Mouse (Mus musculus): Measurements from ENCODE around the gene Cct7. TPM values are rescaled to one million over a fixed set of nuclear protein-coding genes. Genes with fewer than 3 reads are reported as not detected.
"Not testable (repeated sequence)": the region's sequence is repeated elsewhere in the genome, so short reads cannot be mapped to it uniquely, and the experiment has no call there.

The Cct7 gene
- polyA plus RNA-seq, 1 experiment from 2014 or later, result 440 TPM

DNA sequence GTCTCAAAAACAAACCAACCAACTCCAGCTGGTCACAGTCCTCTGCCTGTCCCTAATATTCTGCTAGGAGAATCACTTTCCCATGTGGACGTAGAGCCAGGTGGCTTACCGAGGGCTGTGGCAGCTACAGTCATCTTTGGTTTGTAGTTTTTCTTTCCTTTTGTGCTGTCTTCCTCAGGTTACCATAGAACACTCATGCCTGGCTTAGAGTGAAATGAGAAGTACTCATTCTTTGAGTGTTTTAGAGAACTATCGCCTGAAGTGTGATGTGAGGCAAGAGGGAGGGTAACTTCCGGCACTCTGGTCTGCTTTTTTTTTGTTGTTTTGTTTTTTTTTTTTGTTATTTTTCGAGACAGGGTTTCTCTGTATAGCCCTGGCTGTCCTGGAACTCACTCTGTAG lies 17.4 kb upstream of the Cct7 start:
- Histone ChIP-seq H3K4me3 (replicated peaks) (no peak overlapping the region), H3K4me2 (replicated peaks) (no peak overlapping the region), H3K9ac (no peak overlapping the region), H3K27ac (replicated peaks) (no peak overlapping the region), H3K36me3 (peaks cover 11% of the 10 kb centered on the region), H3K9me3 (replicated peaks) (no peaks in the 10 kb centered on the region), H3K4me1 (0 out of 2 replicates have a peak, but pooled peaks cover 6% of the 10 kb centered on the region), H3K27me3 (no peaks in the 10 kb centered on the region)
- ATAC-seq (ENCODE audit: insufficient number of reproducible peaks, low FRiP score, low TSS enrichment, low read depth), result no peak
- WGBS, result 76% methylated on average over 5 of the region's 5 CpGs

DNA sequence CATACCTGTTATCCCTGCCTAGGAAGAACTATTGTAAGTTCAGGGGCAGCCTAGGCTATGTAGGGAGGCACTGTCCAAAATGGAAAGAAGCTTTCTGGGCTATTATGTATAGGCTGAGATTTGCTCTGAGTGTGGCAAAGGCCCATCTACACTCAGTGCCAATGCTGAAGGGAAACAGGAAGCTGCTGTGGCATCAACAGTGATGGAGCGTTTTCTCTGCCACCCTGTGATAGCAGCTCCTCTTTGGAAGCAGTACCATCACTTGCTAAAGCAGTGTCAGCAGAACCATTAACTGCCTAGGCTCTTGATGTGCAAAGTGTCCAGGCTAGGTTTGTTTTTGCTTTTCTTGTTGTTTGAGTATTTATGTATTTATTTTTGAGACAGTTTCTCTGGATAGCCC lies 15.1 kb upstream of the Cct7 start:
- no peaks in the 10 kb centered on the region for H3K9me3 ChIP-seq (replicated peaks)
- no peaks in the 10 kb centered on the region for H3K27me3 ChIP-seq
- peaks cover 33% of the 10 kb centered on the region for H3K36me3 ChIP-seq
- H3K27ac ChIP-seq (replicated peaks), result no peak overlapping the region
- H3K4me1 ChIP-seq, result 0 out of 2 replicates have a peak, but pooled peaks cover 5% of the 10 kb centered on the region
- no peak overlapping the region for H3K9ac ChIP-seq
- no peak overlapping the region for H3K4me3 ChIP-seq (replicated peaks)
- 89% methylated on average over 1 of the region's 1 CpGs for WGBS
- no peak for ATAC-seq (ENCODE audit: insufficient number of reproducible peaks, low FRiP score, low TSS enrichment, low read depth)
- no peak overlapping the region for H3K4me2 ChIP-seq (replicated peaks)

DNA sequence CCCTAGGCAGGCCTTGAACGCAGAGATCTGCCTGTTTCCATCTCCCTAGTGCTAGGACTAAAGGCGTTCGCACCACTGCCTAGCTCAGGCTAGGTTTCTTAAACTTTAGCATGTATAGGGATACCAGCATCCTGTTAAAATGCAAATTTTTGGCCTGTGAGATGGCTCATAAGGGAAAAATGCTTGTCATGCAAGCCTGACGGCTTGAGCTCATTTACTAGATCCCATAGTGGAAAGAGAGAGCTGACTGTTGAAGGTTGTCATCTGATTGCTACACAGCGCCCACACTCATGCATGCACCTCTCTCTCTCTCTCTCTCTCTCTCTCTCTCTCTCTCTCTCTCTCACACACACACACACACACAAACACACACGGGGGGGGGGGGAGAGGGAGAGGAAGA lies 14.7 kb upstream of the Cct7 start:
- H3K27ac ChIP-seq (replicated peaks), result no peak overlapping the region
- H3K36me3 ChIP-seq, result peaks cover 36% of the 10 kb centered on the region
- no peaks in the 10 kb centered on the region for H3K9me3 ChIP-seq (replicated peaks)
- H3K4me2 ChIP-seq (replicated peaks), result no peak overlapping the region
- no peak for ATAC-seq (ENCODE audit: insufficient number of reproducible peaks, low FRiP score, low TSS enrichment, low read depth)
- no peak overlapping the region for H3K4me3 ChIP-seq (replicated peaks)
- no peaks in the 10 kb centered on the region for H3K27me3 ChIP-seq
- H3K4me1 ChIP-seq, result 0 out of 2 replicates have a peak, but pooled peaks cover 1% of the 10 kb centered on the region
- 83% methylated on average over 5 of the region's 6 CpGs for whole genome bisulfite sequencing
- no peak overlapping the region for H3K9ac ChIP-seq

DNA sequence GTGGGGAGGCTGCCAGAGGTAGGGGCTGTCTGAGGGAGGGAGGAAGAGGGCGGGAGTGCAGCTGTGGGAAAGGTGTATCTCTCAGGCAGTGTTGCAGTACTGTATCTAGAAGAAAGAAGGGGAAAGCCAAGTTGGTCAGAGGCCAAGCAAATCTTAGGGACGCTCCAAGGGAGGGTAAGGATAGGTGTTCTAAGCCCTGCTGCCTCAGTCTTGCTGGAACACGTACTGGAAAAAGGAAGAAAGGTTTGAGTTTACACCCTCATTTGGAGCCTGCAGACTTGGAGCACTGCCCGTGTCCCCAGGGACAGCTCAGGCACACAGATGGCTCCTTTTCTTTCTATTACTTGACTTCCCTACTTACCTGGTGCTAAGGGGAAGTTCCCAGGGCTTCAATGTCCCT lies 10.2 kb upstream of the Cct7 start:
- no peak overlapping the region for H3K4me3 ChIP-seq (replicated peaks)
- no peaks in the 10 kb centered on the region for H3K9me3 ChIP-seq (replicated peaks)
- peaks cover 71% of the 10 kb centered on the region for H3K36me3 ChIP-seq
- ATAC-seq (ENCODE audit: insufficient number of reproducible peaks, low FRiP score, low TSS enrichment, low read depth), result peak; percentile 16; the same call in 1 of the 2 replicates
- H3K4me2 ChIP-seq (replicated peaks), result no peak overlapping the region
- H3K27ac ChIP-seq (replicated peaks), result no peak overlapping the region
- no peaks in the 10 kb centered on the region for H3K27me3 ChIP-seq
- WGBS, result 76% methylated on average over 4 of the region's 4 CpGs
- no peak overlapping the region for H3K9ac ChIP-seq
- H3K4me1 ChIP-seq, result no peaks in the 10 kb centered on the region

- 88% methylated on average over 3 of the region's 3 CpGs for WGBS
- H3K4me2 ChIP-seq (replicated peaks), result no peak overlapping the region
- no peak for ATAC-seq (ENCODE audit: insufficient number of reproducible peaks, low FRiP score, low TSS enrichment, low read depth)
- H3K9me3 ChIP-seq (replicated peaks), result no peaks in the 10 kb centered on the region
- H3K4me1 ChIP-seq, result no peaks in the 10 kb centered on the region
- no peak overlapping the region for H3K4me3 ChIP-seq (replicated peaks)
- no peak overlapping the region for H3K9ac ChIP-seq
- H3K27me3 ChIP-seq, result no peaks in the 10 kb centered on the region
- H3K36me3 ChIP-seq, result peaks cover 71% of the 10 kb centered on the region
- H3K27ac ChIP-seq (replicated peaks), result no peak overlapping the region
Observed at GRCm38 (mm10) chr6:85443488-85444233, 7.7 kb upstream of the Cct7 start.

DNA sequence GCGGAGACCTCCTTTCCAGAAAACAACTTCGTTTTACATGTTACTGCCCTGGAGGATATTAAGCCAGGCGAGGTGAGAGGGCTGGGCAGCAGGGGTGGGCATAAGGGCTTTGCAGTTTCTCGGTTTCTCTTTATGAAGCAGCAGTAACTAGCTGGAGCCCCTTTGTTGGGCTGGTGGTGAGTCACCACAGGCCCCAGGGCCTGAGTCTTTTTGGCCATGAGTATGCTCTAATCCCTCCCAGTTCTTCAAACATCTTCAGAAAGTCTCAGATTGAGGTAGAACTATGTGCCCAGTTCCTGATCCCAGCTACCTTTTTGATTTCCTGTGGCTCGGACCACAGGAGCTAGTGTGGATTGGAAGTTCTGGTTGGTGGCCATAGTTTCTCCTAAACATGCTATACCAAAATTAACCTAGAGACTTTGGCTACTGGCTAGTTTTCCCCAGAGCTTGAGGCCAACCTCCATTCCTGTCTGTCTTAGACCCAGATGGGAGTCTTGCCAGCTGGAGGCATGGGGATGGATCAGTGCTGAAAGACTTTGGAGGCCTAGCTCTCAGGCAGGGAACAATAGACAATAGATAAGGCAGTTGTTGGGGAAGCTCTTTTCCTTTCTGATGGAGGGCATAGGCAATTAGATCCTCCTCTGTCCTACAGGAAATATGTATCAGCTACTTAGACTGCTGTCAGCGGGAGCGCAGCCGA lies 6.9 kb upstream of the Cct7 start:
- H3K4me1 ChIP-seq, result no peaks in the 10 kb centered on the region
- H3K36me3 ChIP-seq, result peaks cover 64% of the 10 kb centered on the region
- H3K4me3 ChIP-seq (replicated peaks), result no peak overlapping the region
- no peak for ATAC-seq (ENCODE audit: insufficient number of reproducible peaks, low FRiP score, low TSS enrichment, low read depth)
- WGBS, result 90% methylated on average over 8 of the region's 8 CpGs
- H3K9me3 ChIP-seq (replicated peaks), result no peaks in the 10 kb centered on the region
- H3K27ac ChIP-seq (replicated peaks), result no peak overlapping the region
- no peak overlapping the region for H3K9ac ChIP-seq
- no peaks in the 10 kb centered on the region for H3K27me3 ChIP-seq
- H3K4me2 ChIP-seq (replicated peaks), result no peak overlapping the region

GRCm38 (mm10) chr6:85445286-85445685 lies 6.0 kb upstream of the Cct7 start:
- no peak overlapping the region for H3K27ac ChIP-seq (replicated peaks)
- no peak overlapping the region for H3K9ac ChIP-seq
- H3K4me2 ChIP-seq (replicated peaks), result no peak overlapping the region
- H3K36me3 ChIP-seq, result peaks cover 56% of the 10 kb centered on the region
- no peaks in the 10 kb centered on the region for H3K27me3 ChIP-seq
- H3K4me1 ChIP-seq, result 0 out of 2 replicates have a peak, but pooled peaks cover 1% of the 10 kb centered on the region
- no peaks in the 10 kb centered on the region for H3K9me3 ChIP-seq (replicated peaks)
- WGBS, result 75% methylated on average over 5 of the region's 5 CpGs
- H3K4me3 ChIP-seq (replicated peaks), result no peak overlapping the region
- peak; percentile 26; the same call in 1 of the 2 replicates for ATAC-seq (ENCODE audit: insufficient number of reproducible peaks, low FRiP score, low TSS enrichment, low read depth)

DNA sequence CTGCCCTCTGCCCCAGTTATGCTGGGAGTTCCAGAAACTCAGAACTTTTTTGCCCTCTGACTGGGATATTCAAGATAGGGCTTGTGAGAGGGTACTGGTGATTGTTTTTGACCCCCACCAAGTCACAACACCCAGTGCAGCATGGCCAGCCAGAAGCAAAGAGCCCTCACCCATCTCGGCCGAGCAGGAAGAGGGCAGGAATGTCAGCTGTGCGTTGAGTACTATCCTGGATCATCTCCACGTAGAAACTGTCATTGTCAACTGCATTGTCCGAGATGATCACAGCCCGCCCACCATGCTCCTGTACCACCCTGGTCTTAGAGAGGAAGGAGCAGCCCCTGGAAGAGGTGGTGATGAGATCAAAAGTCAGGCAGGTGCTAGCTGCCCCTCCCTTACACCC lies 4.0 kb upstream of the Cct7 start:
- no peak overlapping the region for H3K4me2 ChIP-seq (replicated peaks)
- H3K4me1 ChIP-seq, result peaks cover 7% of the 10 kb centered on the region; the same call in 1 of the 2 replicates
- peaks cover 37% of the 10 kb centered on the region for H3K36me3 ChIP-seq
- no peak overlapping the region for H3K9ac ChIP-seq
- H3K4me3 ChIP-seq (replicated peaks), result no peak overlapping the region
- no peaks in the 10 kb centered on the region for H3K9me3 ChIP-seq (replicated peaks)
- 87% methylated on average over 6 of the region's 6 CpGs for WGBS
- no peak for ATAC-seq (ENCODE audit: insufficient number of reproducible peaks, low FRiP score, low TSS enrichment, low read depth)
- H3K27me3 ChIP-seq, result no peaks in the 10 kb centered on the region
- no peak overlapping the region for H3K27ac ChIP-seq (replicated peaks)

GRCm38 (mm10) chr6:85450140-85450539 lies 1.2 kb upstream of the Cct7 start:
- H3K9me3 ChIP-seq (replicated peaks); ATAC-seq (ENCODE audit: insufficient number of reproducible peaks, low FRiP score, low TSS enrichment, low read depth); H3K27ac ChIP-seq (replicated peaks); H3K27me3 ChIP-seq; H3K9ac ChIP-seq: not testable (repeated sequence)
- Histone ChIP-seq H3K4me2 (replicated peaks) (peak overlapping the region; percentile 97), H3K4me1 (peaks cover 23% of the 10 kb centered on the region), H3K36me3 (peaks cover 19% of the 10 kb centered on the region), H3K4me3 (replicated peaks) (peak overlapping the region; percentile 84)
- 70% methylated on average over 1 of the region's 1 CpGs for WGBS

DNA sequence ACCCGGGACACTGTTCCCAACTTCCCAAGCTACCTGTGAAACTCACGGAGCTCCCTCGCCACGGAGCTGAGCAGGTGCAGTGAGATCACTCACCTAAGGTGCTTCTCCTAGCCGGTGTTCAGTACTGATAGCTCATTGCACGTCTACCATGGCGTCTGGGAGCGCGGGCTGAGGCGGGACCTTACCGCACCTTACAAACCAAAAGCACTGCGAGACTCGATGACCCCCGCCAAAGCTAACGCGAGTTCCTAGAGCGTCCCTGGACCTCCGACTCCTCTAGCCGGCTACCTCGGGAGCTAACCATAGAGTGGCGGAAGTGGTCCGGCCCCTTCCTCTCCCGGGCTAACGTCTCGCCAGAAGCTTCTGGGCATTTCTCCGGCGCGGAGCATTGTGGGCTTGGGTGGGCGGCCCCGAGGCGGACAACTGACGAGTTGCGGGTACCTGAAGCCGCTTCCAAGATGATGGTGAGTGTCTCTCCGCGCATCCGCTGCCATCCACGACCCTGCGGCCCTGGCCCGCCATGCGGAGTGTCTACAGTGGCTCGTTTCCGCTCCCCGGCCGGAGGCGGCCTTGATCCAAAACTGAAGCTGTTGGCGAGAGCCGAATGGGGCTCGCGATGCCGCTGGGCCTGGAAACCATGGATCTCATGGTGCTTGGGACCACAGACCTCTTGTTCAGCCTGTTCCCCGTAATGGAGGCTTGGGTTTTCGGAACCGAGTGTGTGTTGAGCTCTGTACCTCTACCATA lies 523 bp downstream of the Cct7 start, which contains the start of gene Pradc1:
Pradc1 (minus strand) TSS at position 307 of the 747 bp plus-strand sequence.
- Histone ChIP-seq H3K4me3 (replicated peaks) (peak within 1 kb of the TSS; percentile 84), H3K4me2 (replicated peaks) (peak within 1 kb of the TSS; percentile 97), H3K36me3 (0 out of 2 replicates have a peak, but pooled peaks cover 5% of the 10 kb centered on the region), H3K9me3 (replicated peaks) (no peaks in the 10 kb centered on the region), H3K9ac (peak within 1 kb of the TSS; percentile 82), H3K27ac (replicated peaks) (peak within 1 kb of the TSS; percentile 95), H3K27me3 (no peaks in the 10 kb centered on the region), H3K4me1 (peaks cover 31% of the 10 kb centered on the region)
- under 1% methylated on average over 54 of the region's 54 CpGs for WGBS
- peak; percentile 92 for ATAC-seq (ENCODE audit: insufficient number of reproducible peaks, low FRiP score, low TSS enrichment, low read depth)

GRCm38 (mm10) chr6:85452411-85452665 lies 1.0 kb downstream of the Cct7 start:
- H3K36me3 ChIP-seq, result 0 out of 2 replicates have a peak, but pooled peaks cover 3% of the 10 kb centered on the region
- H3K9ac ChIP-seq, result peak overlapping the region; percentile 82
- H3K4me2 ChIP-seq (replicated peaks), result peak overlapping the region; percentile 97
- H3K4me1 ChIP-seq, result peaks cover 31% of the 10 kb centered on the region
- peak; percentile 5; the same call in 1 of the 2 replicates for ATAC-seq (ENCODE audit: insufficient number of reproducible peaks, low FRiP score, low TSS enrichment, low read depth)
- H3K27me3 ChIP-seq, result no peaks in the 10 kb centered on the region
- H3K4me3 ChIP-seq (replicated peaks), result peak overlapping the region; percentile 84
- no peaks in the 10 kb centered on the region for H3K9me3 ChIP-seq (replicated peaks)
- peak overlapping the region; percentile 95 for H3K27ac ChIP-seq (replicated peaks)
- whole genome bisulfite sequencing, result 0% methylated on average over 15 of the region's 15 CpGs

Data from embryonic facial prominence, embryonic 15.5 days (tissue).